13 mouse cellular contexts compared by ENCODE assay signal in the genomic region with DNA sequence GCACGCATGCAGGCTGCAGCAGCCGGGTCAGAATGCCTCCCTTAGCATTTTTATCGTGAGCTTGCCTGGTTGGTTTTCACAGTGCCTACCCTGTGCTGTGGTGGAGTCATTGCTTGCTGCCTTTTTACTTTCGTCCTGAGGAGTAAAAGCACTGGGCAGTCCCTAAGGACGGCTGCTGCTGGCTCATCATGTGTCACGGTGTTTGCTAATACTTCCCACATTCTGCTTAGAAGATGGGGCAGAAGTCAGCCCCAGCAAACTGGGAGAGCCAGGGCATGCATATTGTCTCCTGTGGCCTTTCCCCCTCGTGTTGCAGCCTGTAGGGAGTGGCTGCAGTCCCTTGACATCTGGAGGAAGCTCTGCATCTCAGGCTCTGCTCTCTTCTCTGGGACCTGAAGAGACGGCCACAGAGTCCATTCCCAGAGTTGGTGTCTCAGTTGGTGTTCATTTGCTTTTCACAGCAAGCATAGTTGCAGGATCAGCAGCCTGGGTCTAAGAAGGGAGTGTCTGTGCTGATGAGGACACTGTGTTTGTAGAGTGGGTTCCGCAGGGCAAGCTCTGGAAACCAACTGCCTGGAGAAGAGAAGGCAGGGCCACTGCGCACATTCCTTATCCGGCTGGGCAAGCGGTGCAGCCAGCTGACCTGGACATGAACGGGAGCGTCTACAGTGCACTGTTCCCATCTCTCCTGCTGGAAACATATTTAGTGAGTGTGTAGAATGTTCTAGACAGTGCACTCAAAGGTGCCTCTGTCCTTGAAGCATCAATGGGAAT. TPM values are rescaled to one million over a fixed set of nuclear protein-coding genes. Genes with fewer than 3 reads are reported as not detected.
DNase-seq lines count a peak whose midpoint lies in the region; ATAC-seq and TF ChIP-seq lines count a peak whose summit lies in the region.
"Had no signal": no experiment of that assay in that cellular context is flagged by ENCODE, and none has a peak within 500 bp of the region (broad histone marks: within the 10 kb centered on the region; RNA-seq: fewer than 3 reads in every experiment).

No protein-coding gene starts in this region.

- WGBS in forebrain, embryonic 15.5 days, result 81% methylated on average over 14 of the region's 14 CpGs
- 78% methylated on average over 14 of the region's 14 CpGs for WGBS in forebrain, postnatal 0 days
- WGBS in embryonic facial prominence, embryonic 10.5 days, result 65% methylated on average over 14 of the region's 14 CpGs
- WGBS in liver, embryonic 12.5 days (ENCODE audit: insufficient replicate concordance), result 67% methylated on average over 14 of the region's 14 CpGs

- ATAC-seq in forebrain, embryonic 15.5 days (replicated peaks), result no peak
- ATAC-seq in forebrain, postnatal 0 days, result no peak
- ATAC-seq in liver, embryonic 12.5 days, result no peak

- no peak overlapping the region for H3K4me2 ChIP-seq in forebrain, embryonic 15.5 days (replicated peaks)
- H3K4me2 ChIP-seq in forebrain, postnatal 0 days (ENCODE audit: low read depth), result no peak overlapping the region
- H3K4me2 ChIP-seq in liver, embryonic 12.5 days, result no peak overlapping the region
- H3K4me2 ChIP-seq: stomach, embryonic 15.5 days had no signal

- no peak for TF ChIP-seq CTCF in forebrain, postnatal 0 days (IDR thresholded peaks at IDR 0.05; ENCODE audit: low read depth)

- no peaks in the 10 kb centered on the region for H3K9me3 ChIP-seq in forebrain, embryonic 15.5 days
- H3K9me3 ChIP-seq in forebrain, postnatal 0 days (ENCODE audit: low read length), result no peaks in the 10 kb centered on the region
- H3K9me3 ChIP-seq in embryonic facial prominence, embryonic 10.5 days, result no peaks in the 10 kb centered on the region
- H3K9me3 ChIP-seq in liver, embryonic 12.5 days (replicated peaks), result no peaks in the 10 kb centered on the region
- H3K9me3 ChIP-seq: megakaryocyte, embryonic 14.5 days; stomach, embryonic 15.5 days had no signal

- H3K27ac ChIP-seq in forebrain, embryonic 15.5 days (replicated peaks), result 0 out of 2 replicates have a peak overlapping the region, but pooled peaks have one; percentile 27
- H3K27ac ChIP-seq in forebrain, postnatal 0 days (ENCODE audit: low read depth, low read length), result no peak overlapping the region
- peak overlapping the region; percentile 51 for H3K27ac ChIP-seq in embryonic facial prominence, embryonic 10.5 days (replicated peaks)
- 0 out of 2 replicates have a peak overlapping the region, but pooled peaks have one; percentile 6 for H3K27ac ChIP-seq in liver, embryonic 12.5 days
- H3K27ac ChIP-seq: stomach, embryonic 15.5 days had no signal

- no peaks in the 10 kb centered on the region for H3K27me3 ChIP-seq in forebrain, embryonic 15.5 days
- no peaks in the 10 kb centered on the region for H3K27me3 ChIP-seq in forebrain, postnatal 0 days (ENCODE audit: insufficient read depth, low read length)
- no peaks in the 10 kb centered on the region for H3K27me3 ChIP-seq in embryonic facial prominence, embryonic 10.5 days (replicated peaks; ENCODE audit: low read depth, poor library complexity, severe bottlenecking)
- H3K27me3 ChIP-seq in liver, embryonic 12.5 days (replicated peaks), result no peaks in the 10 kb centered on the region
- H3K27me3 ChIP-seq: megakaryocyte, embryonic 14.5 days; stomach, embryonic 15.5 days had no signal

- no peak overlapping the region for H3K4me3 ChIP-seq in forebrain, embryonic 15.5 days
- H3K4me3 ChIP-seq in forebrain, postnatal 0 days (ENCODE audit: low read depth, low read length), result no peak overlapping the region
- H3K4me3 ChIP-seq in embryonic facial prominence, embryonic 10.5 days, result no peak overlapping the region
- no peak overlapping the region for H3K4me3 ChIP-seq in liver, embryonic 12.5 days
- H3K4me3 ChIP-seq: erythroblast, embryonic 14.5 days; megakaryocyte, embryonic 14.5 days; stomach, embryonic 15.5 days had no signal

- no peak for DNase-seq in forebrain, postnatal 0 days
- DNase-seq in kidney, postnatal 10 days, result peak; percentile 48
- no peak for DNase-seq in kidney, adult 9 months
- no peak for DNase-seq in embryonic facial prominence, embryonic 10.5 days (ENCODE audit: low spot score)
- DNase-seq in layer of hippocampus, adult 8-10 months (ENCODE audit: low spot score in 2 of 2), result no peak
- no peak for DNase-seq in neural tube, embryonic 10.5 days (ENCODE audit: extremely low spot score, low spot score)
- DNase-seq: adrenal gland, postnatal 25 days; lung, adult 18-20 months had no signal

- no peak overlapping the region for H3K9ac ChIP-seq in forebrain, embryonic 15.5 days (replicated peaks)
- no peak overlapping the region for H3K9ac ChIP-seq in forebrain, postnatal 0 days
- no peak overlapping the region for H3K9ac ChIP-seq in liver, embryonic 12.5 days
- H3K9ac ChIP-seq: stomach, embryonic 15.5 days had no signal

- H3K36me3 ChIP-seq in forebrain, embryonic 15.5 days, result no peaks in the 10 kb centered on the region
- H3K36me3 ChIP-seq in forebrain, postnatal 0 days (ENCODE audit: insufficient read depth), result no peaks in the 10 kb centered on the region
- no peaks in the 10 kb centered on the region for H3K36me3 ChIP-seq in embryonic facial prominence, embryonic 10.5 days (replicated peaks)
- H3K36me3 ChIP-seq in liver, embryonic 12.5 days, result no peaks in the 10 kb centered on the region
- H3K36me3 ChIP-seq: stomach, embryonic 15.5 days had no signal

- no peaks in the 10 kb centered on the region for H3K4me1 ChIP-seq in forebrain, embryonic 15.5 days
- no peaks in the 10 kb centered on the region for H3K4me1 ChIP-seq in forebrain, postnatal 0 days (ENCODE audit: insufficient read depth)
- H3K4me1 ChIP-seq in embryonic facial prominence, embryonic 10.5 days, result peaks cover 27% of the 10 kb centered on the region
- peaks cover 15% of the 10 kb centered on the region for H3K4me1 ChIP-seq in liver, embryonic 12.5 days

RNA-seq across cellular contexts. Expression of gene Taf11, which starts 45.2 kb away (rescaled TPM):
- polyA plus RNA-seq in forebrain, embryonic 15.5 days (2015; fragmentation: Nextera tagmentation; extraction: Ambion mirVana), result 71.7 and 73.2 TPM in 2 replicates
- total RNA-seq in forebrain, postnatal 0 days (2014; rRNA removed), result 22.9 and 23.9 TPM in 2 replicates
- 53.1 and 60.6 TPM in 2 replicates for polyA plus RNA-seq in forebrain, postnatal 0 days (2015; fragmentation: Nextera tagmentation; extraction: Ambion mirVana)
- polyA plus RNA-seq in embryonic facial prominence, embryonic 10.5 days (2016; fragmentation: Nextera tagmentation; extraction: Ambion mirVana), result 87.5 and 96.2 TPM in 2 replicates
- 36.4 and 40.6 TPM in 2 replicates for polyA plus RNA-seq in liver, embryonic 12.5 days (2016; fragmentation: Nextera tagmentation; extraction: Ambion mirVana)
- total RNA-seq in layer of hippocampus, adult 8-10 months (2022), result 10 to 100 TPM; 33.2 to 40.6 (median 37.4) TPM

RNA-seq across cellular contexts. Expression of gene Anks1, which starts 45.7 kb away (rescaled TPM):
- 35.3 and 38.6 TPM in 2 replicates for polyA plus RNA-seq in forebrain, embryonic 15.5 days (2015; fragmentation: Nextera tagmentation; extraction: Ambion mirVana)
- total RNA-seq in forebrain, postnatal 0 days (2014; rRNA removed), result 45.0 and 67.4 TPM in 2 replicates
- 16.8 and 21.1 TPM in 2 replicates for polyA plus RNA-seq in forebrain, postnatal 0 days (2015; fragmentation: Nextera tagmentation; extraction: Ambion mirVana)
- 18.0 and 19.4 TPM in 2 replicates for polyA plus RNA-seq in embryonic facial prominence, embryonic 10.5 days (2016; fragmentation: Nextera tagmentation; extraction: Ambion mirVana)
- polyA plus RNA-seq in liver, embryonic 12.5 days (2016; fragmentation: Nextera tagmentation; extraction: Ambion mirVana), result 6.7 and 7.5 TPM in 2 replicates
- 10 to 100 TPM; 40.2 to 47.4 (median 41.6) TPM for total RNA-seq in layer of hippocampus, adult 8-10 months (2022)
